In the genomic region with DNA sequence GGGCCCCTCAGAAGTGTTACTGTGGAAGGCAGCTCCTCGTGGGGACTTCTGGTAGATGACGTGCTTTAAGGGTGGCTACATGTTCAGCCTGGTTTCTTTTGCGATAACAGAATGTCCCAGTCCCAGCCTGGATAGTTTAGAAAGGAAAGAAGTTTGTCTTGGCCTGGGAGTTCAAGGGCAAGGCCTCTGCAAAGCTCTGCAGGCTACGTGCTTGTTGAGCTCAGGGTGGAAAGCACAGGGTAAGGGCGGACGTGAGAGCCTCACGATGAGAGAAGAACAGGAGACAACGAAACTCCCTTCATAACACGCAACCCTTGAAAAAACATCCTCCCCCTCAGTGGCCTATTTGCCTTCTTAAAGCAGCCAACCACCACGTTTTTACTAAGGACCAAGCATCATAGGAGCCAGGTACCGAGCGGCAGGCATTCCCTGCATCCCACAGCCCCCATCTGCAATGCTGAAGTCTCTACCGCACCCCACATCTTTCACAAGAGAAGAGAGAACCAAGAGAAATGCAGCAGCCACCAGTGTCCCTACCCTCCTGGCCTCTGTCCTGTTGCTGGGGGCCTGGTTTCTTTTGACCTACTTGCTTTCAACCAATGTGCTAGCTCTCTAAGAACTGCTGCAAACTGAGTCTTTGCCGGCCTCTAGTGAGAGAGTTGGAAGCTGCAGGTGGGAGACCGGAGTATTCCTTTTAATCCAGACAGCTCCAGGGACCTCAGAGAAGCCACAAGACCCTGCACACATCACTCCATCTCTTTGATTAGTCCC, we compare ENCODE assay signal across 8 mouse cellular contexts. TPM values are rescaled to one million over a fixed set of nuclear protein-coding genes. Genes with fewer than 3 reads are reported as not detected.
A peak's percentile ranks its signal among the peaks of the same experiment; 100 is the strongest.
DNase-seq lines count a peak whose midpoint lies in the region; ATAC-seq lines count a peak whose summit lies in the region.
"Had no signal": no experiment of that assay in that cellular context is flagged by ENCODE, and none has a peak within 500 bp of the region (broad histone marks: within the 10 kb centered on the region; RNA-seq: fewer than 3 reads in every experiment).

No protein-coding gene starts in this region.

- H3K4me2 ChIP-seq in hindbrain, embryonic 16.5 days (ENCODE audit: low read length): no peak overlapping the region
- H3K4me2 ChIP-seq: liver, embryonic 13.5 days had no signal

- no peaks in the 10 kb centered on the region for H3K27me3 ChIP-seq in hindbrain, embryonic 16.5 days (replicated peaks; ENCODE audit: control insufficient read depth, insufficient read depth, low read length)

- H3K9me3 ChIP-seq in hindbrain, embryonic 16.5 days (ENCODE audit: control insufficient read depth, low read length): no peaks in the 10 kb centered on the region
- H3K9me3 ChIP-seq: liver, embryonic 13.5 days had no signal

- 66% methylated on average over 15 of the region's 15 CpGs for WGBS in hindbrain, embryonic 16.5 days

- ATAC-seq in hindbrain, embryonic 16.5 days: peak; percentile 76

- H3K4me3 ChIP-seq in hindbrain, embryonic 16.5 days (ENCODE audit: low read length): no peak overlapping the region
- H3K4me3 ChIP-seq: liver, embryonic 13.5 days had no signal

- H3K4me1 ChIP-seq in hindbrain, embryonic 16.5 days (ENCODE audit: control insufficient read depth, insufficient read depth, low read depth, low read length): no peaks in the 10 kb centered on the region
- H3K4me1 ChIP-seq: liver, embryonic 13.5 days had no signal

- H3K27ac ChIP-seq in hindbrain, embryonic 16.5 days (ENCODE audit: low read depth, low read length): no peak overlapping the region
- H3K27ac ChIP-seq: liver, embryonic 13.5 days had no signal

- peak; percentile 82 for DNase-seq in ES-CJ7 (ENCODE audit: low read depth, low spot score)
- peak; percentile 70 for DNase-seq in adrenal gland, adult 8-10 months
- DNase-seq in fibroblast of lung, adult 2 months (ENCODE audit: low read depth): peak; percentile 32
- peak; percentile 63 to 72 for DNase-seq in left cerebral cortex, postnatal 14 days (ENCODE audit: low spot score in 2 of 2)
- DNase-seq in retina, postnatal 1 day: peak; percentile 89
- DNase-seq in spleen, postnatal 4 days (ENCODE audit: low spot score in 2 of 2): no peak
- DNase-seq: liver, embryonic 13.5 days had no signal

- H3K36me3 ChIP-seq in hindbrain, embryonic 16.5 days (ENCODE audit: control insufficient read depth, insufficient read depth, low read length): no peaks in the 10 kb centered on the region
- H3K36me3 ChIP-seq: liver, embryonic 13.5 days had no signal

- no peak overlapping the region for H3K9ac ChIP-seq in hindbrain, embryonic 16.5 days (ENCODE audit: low read depth, low read length)
- H3K9ac ChIP-seq: liver, embryonic 13.5 days had no signal

- intact Hi-C loops in left cerebral cortex, postnatal 14 days (cut with DNase I): loop anchor here (5.0 kb wide), 1 partner anchor 45 kb away; no protein-coding TSS in a partner anchor

RNA-seq across cellular contexts. Expression of a gene that starts 28.4 kb away (rescaled TPM):
- 100 to 1,000 TPM; 293 to 561 (median 377) TPM for total RNA-seq in adrenal gland, adult 8-10 months (2022)
- 2.5 and 2.8 TPM in 2 replicates for polyA plus RNA-seq in hindbrain, embryonic 16.5 days (2015; fragmentation: Nextera tagmentation; extraction: Ambion mirVana)
- total RNA-seq in left cerebral cortex, postnatal 14 days (2021): 1 to 10 TPM; 4.8 to 6.3 TPM

RNA-seq across cellular contexts. Expression of a gene that starts 34.2 kb away (rescaled TPM):
- total RNA-seq in adrenal gland, adult 8-10 months (2022): 100 to 1,000 TPM in 2 of 4 experiments, 10 to 100 TPM in 2; 87.7 to 132 (median 106) TPM
- polyA plus RNA-seq in hindbrain, embryonic 16.5 days (2015; fragmentation: Nextera tagmentation; extraction: Ambion mirVana): 63.2 and 64.6 TPM in 2 replicates
- 10 to 100 TPM; 81.0 to 82.5 TPM for total RNA-seq in left cerebral cortex, postnatal 14 days (2021)

Comparison
In these comparisons a context has a peak if more than half of its experiments do, and no peak if none do; other contexts are left out.
1. DNase-seq: peak in ES-CJ7 (single experiment), adrenal gland, adult 8-10 months (single experiment), fibroblast of lung, adult 2 months (single experiment), left cerebral cortex, postnatal 14 days (2 of 2) and retina, postnatal 1 day (single experiment); none in spleen, postnatal 4 days (0 of 2).
2. RNA of a gene that starts 28.4 kb away (total RNA-seq): 293 to 561 TPM in adrenal gland, adult 8-10 months; 4.8 to 6.3 TPM in left cerebral cortex, postnatal 14 days; every median in the first group is over 10 times any median in the second.